Mouse (Mus musculus): ENCODE measurements at regions not wholly inside any gene's neighbourhood (a gene's known extent, or its start where the extent isn't known, plus 50 kb on each side); places are given as distances from the start of the nearest gene placed in this dataset.

- DNase-seq (ENCODE audit: low spot score) (no peak), ATAC-seq (replicated peaks; ENCODE audit: insufficient number of reproducible peaks, low FRiP score, low TSS enrichment, low read depth) (no peak)
- H3K9ac ChIP-seq (replicated peaks; ENCODE audit: low read length), result no peak overlapping the region
Observed at GRCm38 (mm10) chr10:70806786-70807385, 151.1 kb upstream of the Phyhipl start.

GRCm38 (mm10) chr10:70800736-70801306 lies 145.1 kb upstream of the Phyhipl start:
- Histone ChIP-seq H3K4me2 (ENCODE audit: low read depth, low read length) (no peak overlapping the region), H3K4me1 (ENCODE audit: control insufficient read depth, insufficient read depth, low read length) (no peaks in the 10 kb centered on the region), H3K27ac (replicated peaks; ENCODE audit: low read depth, low read length) (no peak overlapping the region), H3K9ac (replicated peaks; ENCODE audit: low read length) (no peak overlapping the region), H3K9me3 (replicated peaks; ENCODE audit: control insufficient read depth, low read length) (no peaks in the 10 kb centered on the region), H3K4me3 (ENCODE audit: low read depth, low read length) (no peak overlapping the region), H3K36me3 (replicated peaks; ENCODE audit: control insufficient read depth, insufficient read depth, low read depth, low read length) (no peaks in the 10 kb centered on the region), H3K27me3 (ENCODE audit: control insufficient read depth, insufficient read depth, low read length) (no peaks in the 10 kb centered on the region)
- ATAC-seq (replicated peaks; ENCODE audit: insufficient number of reproducible peaks, low FRiP score, low TSS enrichment, low read depth), result no peak
- 68% methylated on average over 11 of the region's 11 CpGs for WGBS
- no peak for DNase-seq (ENCODE audit: low spot score)

More at GRCm38 (mm10) chr10:70806786-70807385, 151.1 kb upstream of the Phyhipl start:
- Histone ChIP-seq H3K9me3 (replicated peaks; ENCODE audit: control insufficient read depth, low read length) (no peaks in the 10 kb centered on the region), H3K36me3 (replicated peaks; ENCODE audit: control insufficient read depth, insufficient read depth, low read depth, low read length) (no peaks in the 10 kb centered on the region), H3K4me2 (ENCODE audit: low read depth, low read length) (no peak overlapping the region), H3K27ac (replicated peaks; ENCODE audit: low read depth, low read length) (no peak overlapping the region), H3K4me1 (ENCODE audit: control insufficient read depth, insufficient read depth, low read length) (no peaks in the 10 kb centered on the region), H3K27me3 (ENCODE audit: control insufficient read depth, insufficient read depth, low read length) (no peaks in the 10 kb centered on the region), H3K4me3 (ENCODE audit: low read depth, low read length) (no peak overlapping the region)
- WGBS, result 41% methylated on average over 9 of the region's 9 CpGs

DNA sequence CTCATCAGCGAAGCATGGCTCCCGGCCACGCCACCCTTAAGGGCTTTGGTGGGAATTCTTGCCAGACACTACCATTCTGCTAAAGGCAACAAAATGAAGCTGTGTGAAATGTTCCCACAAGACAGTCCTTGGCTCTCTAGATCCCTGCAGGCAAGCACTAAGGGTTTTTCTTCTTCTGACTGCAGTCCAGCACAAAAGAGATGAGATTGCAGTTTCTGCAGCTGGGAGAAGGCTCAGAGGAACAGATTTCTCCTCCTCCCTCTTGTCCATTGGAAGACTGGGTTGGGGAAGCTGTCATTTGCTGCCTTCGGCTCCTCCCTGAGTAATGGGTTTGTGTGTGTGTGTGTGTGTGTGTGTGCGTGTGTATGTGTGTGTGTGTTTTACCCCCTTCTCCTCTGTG lies 144.1 kb upstream of the Phyhipl start:
- 86% methylated on average over 5 of the region's 5 CpGs for WGBS
- Histone ChIP-seq H3K9ac (replicated peaks; ENCODE audit: low read length) (no peak overlapping the region), H3K4me2 (ENCODE audit: low read depth, low read length) (no peak overlapping the region), H3K27me3 (ENCODE audit: control insufficient read depth, insufficient read depth, low read length) (no peaks in the 10 kb centered on the region), H3K9me3 (replicated peaks; ENCODE audit: control insufficient read depth, low read length) (no peaks in the 10 kb centered on the region), H3K27ac (replicated peaks; ENCODE audit: low read depth, low read length) (no peak overlapping the region), H3K36me3 (replicated peaks; ENCODE audit: control insufficient read depth, insufficient read depth, low read depth, low read length) (no peaks in the 10 kb centered on the region), H3K4me1 (ENCODE audit: control insufficient read depth, insufficient read depth, low read length) (no peaks in the 10 kb centered on the region), H3K4me3 (ENCODE audit: low read depth, low read length) (no peak overlapping the region)
- no peak for DNase-seq (ENCODE audit: low spot score)
- no peak for ATAC-seq (replicated peaks; ENCODE audit: insufficient number of reproducible peaks, low FRiP score, low TSS enrichment, low read depth)

- no peak overlapping the region for H3K9ac ChIP-seq (replicated peaks; ENCODE audit: low read length)
- no peak overlapping the region for H3K4me3 ChIP-seq (ENCODE audit: low read depth, low read length)
- 87% methylated on average over 11 of the region's 11 CpGs for WGBS
- no peak for DNase-seq (ENCODE audit: low spot score)
- no peaks in the 10 kb centered on the region for H3K4me1 ChIP-seq (ENCODE audit: control insufficient read depth, insufficient read depth, low read length)
- no peaks in the 10 kb centered on the region for H3K36me3 ChIP-seq (replicated peaks; ENCODE audit: control insufficient read depth, insufficient read depth, low read depth, low read length)
- ATAC-seq (replicated peaks; ENCODE audit: insufficient number of reproducible peaks, low FRiP score, low TSS enrichment, low read depth), result no peak
- no peaks in the 10 kb centered on the region for H3K9me3 ChIP-seq (replicated peaks; ENCODE audit: control insufficient read depth, low read length)
- H3K27ac ChIP-seq (replicated peaks; ENCODE audit: low read depth, low read length), result no peak overlapping the region
- no peaks in the 10 kb centered on the region for H3K27me3 ChIP-seq (ENCODE audit: control insufficient read depth, insufficient read depth, low read length)
- no peak overlapping the region for H3K4me2 ChIP-seq (ENCODE audit: low read depth, low read length)
Observed at GRCm38 (mm10) chr10:70799191-70799742, 143.5 kb upstream of the Phyhipl start.

DNA sequence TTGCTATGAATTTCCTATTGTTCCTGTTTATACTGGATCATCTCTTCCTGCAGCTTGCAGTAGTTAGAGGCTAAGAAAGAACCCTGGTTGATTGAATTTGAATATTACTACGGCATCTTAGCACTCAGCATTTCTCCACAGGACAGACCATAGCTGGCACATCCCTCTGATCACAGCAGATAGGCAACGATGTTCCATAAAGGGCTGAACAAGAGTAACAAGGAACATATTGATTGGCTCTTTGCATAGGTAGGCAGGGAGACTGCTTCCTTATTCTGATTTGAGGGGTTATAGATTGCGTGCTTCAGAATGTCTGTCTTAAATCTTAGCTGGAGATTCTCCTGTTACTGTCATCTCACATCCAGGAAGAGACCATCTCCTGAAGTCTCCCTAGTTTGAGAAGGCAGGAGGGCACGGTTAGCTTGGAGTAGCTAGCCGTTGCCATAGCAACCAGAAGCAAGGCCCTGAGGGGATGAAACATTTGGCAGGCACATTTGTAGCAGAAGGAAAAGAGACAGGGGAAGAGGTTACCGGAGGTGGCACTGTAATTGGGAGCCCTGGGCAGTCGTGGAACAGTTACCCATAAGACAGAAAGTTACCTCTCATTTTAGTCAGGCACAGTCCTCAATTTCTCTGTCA lies 133.2 kb upstream of the Phyhipl start:
- no peak for ATAC-seq (replicated peaks; ENCODE audit: insufficient number of reproducible peaks, low FRiP score, low TSS enrichment, low read depth)
- H3K9me3 ChIP-seq (replicated peaks; ENCODE audit: control insufficient read depth, low read length), result no peaks in the 10 kb centered on the region
- no peaks in the 10 kb centered on the region for H3K27me3 ChIP-seq (ENCODE audit: control insufficient read depth, insufficient read depth, low read length)
- H3K9ac ChIP-seq (replicated peaks; ENCODE audit: low read length), result no peak overlapping the region
- H3K4me2 ChIP-seq (ENCODE audit: low read depth, low read length), result no peak overlapping the region
- H3K36me3 ChIP-seq (replicated peaks; ENCODE audit: control insufficient read depth, insufficient read depth, low read depth, low read length), result no peaks in the 10 kb centered on the region
- no peaks in the 10 kb centered on the region for H3K4me1 ChIP-seq (ENCODE audit: control insufficient read depth, insufficient read depth, low read length)
- H3K27ac ChIP-seq (replicated peaks; ENCODE audit: low read depth, low read length), result no peak overlapping the region
- WGBS, result 37% methylated on average over 7 of the region's 7 CpGs
- DNase-seq (ENCODE audit: low spot score), result peak; percentile 63
- H3K4me3 ChIP-seq (ENCODE audit: low read depth, low read length), result no peak overlapping the region

DNA sequence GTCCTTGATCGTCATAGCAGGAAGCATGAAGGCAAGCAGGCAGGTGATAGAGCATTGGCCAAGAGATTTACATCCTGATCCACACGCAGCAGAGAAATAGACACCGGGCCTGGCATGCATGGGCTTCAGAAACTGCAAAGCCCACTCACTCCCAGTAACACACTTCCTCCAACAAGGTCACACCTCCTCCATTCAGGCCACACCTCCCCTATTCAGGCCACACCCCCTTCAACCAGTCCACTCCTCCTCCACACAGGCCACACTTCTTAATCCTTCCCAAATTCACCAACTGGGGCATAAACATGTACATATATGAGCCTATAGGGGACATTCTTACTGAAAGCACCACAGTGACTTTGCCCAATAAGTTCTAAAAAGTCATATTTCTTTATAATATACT lies 125.3 kb upstream of the Phyhipl start:
- 90% methylated on average over 3 of the region's 3 CpGs for WGBS
- no peaks in the 10 kb centered on the region for H3K27me3 ChIP-seq (ENCODE audit: control insufficient read depth, insufficient read depth, low read length)
- DNase-seq (ENCODE audit: low spot score), result no peak

GRCm38 (mm10) chr10:70778596-70778995 lies 122.8 kb upstream of the Phyhipl start:
- Histone ChIP-seq H3K27me3 (ENCODE audit: control insufficient read depth, insufficient read depth, low read length) (no peaks in the 10 kb centered on the region), H3K9me3 (replicated peaks; ENCODE audit: control insufficient read depth, low read length) (no peaks in the 10 kb centered on the region), H3K36me3 (replicated peaks; ENCODE audit: control insufficient read depth, insufficient read depth, low read depth, low read length) (no peaks in the 10 kb centered on the region), H3K9ac (replicated peaks; ENCODE audit: low read length) (no peak overlapping the region), H3K27ac (replicated peaks; ENCODE audit: low read depth, low read length) (no peak overlapping the region), H3K4me2 (ENCODE audit: low read depth, low read length) (no peak overlapping the region), H3K4me1 (ENCODE audit: control insufficient read depth, insufficient read depth, low read length) (no peaks in the 10 kb centered on the region), H3K4me3 (ENCODE audit: low read depth, low read length) (no peak overlapping the region)
- DNase-seq (ENCODE audit: low spot score) (no peak), ATAC-seq (replicated peaks; ENCODE audit: insufficient number of reproducible peaks, low FRiP score, low TSS enrichment, low read depth) (no peak)
- 94% methylated on average over 11 of the region's 11 CpGs for WGBS

More for the DNA sequence above, 125.3 kb upstream of the Phyhipl start:
- no peak overlapping the region for H3K4me2 ChIP-seq (ENCODE audit: low read depth, low read length)
- H3K9ac ChIP-seq (replicated peaks; ENCODE audit: low read length), result no peak overlapping the region
- no peak overlapping the region for H3K4me3 ChIP-seq (ENCODE audit: low read depth, low read length)
- H3K9me3 ChIP-seq (replicated peaks; ENCODE audit: control insufficient read depth, low read length), result no peaks in the 10 kb centered on the region
- no peaks in the 10 kb centered on the region for H3K36me3 ChIP-seq (replicated peaks; ENCODE audit: control insufficient read depth, insufficient read depth, low read depth, low read length)
- ATAC-seq (replicated peaks; ENCODE audit: insufficient number of reproducible peaks, low FRiP score, low TSS enrichment, low read depth), result no peak
- no peaks in the 10 kb centered on the region for H3K4me1 ChIP-seq (ENCODE audit: control insufficient read depth, insufficient read depth, low read length)
- H3K27ac ChIP-seq (replicated peaks; ENCODE audit: low read depth, low read length), result no peak overlapping the region

GRCm38 (mm10) chr10:70774571-70774970 lies 118.8 kb upstream of the Phyhipl start:
- no peak overlapping the region for H3K4me3 ChIP-seq (ENCODE audit: low read depth, low read length)
- H3K4me2 ChIP-seq (ENCODE audit: low read depth, low read length), result no peak overlapping the region
- no peak overlapping the region for H3K9ac ChIP-seq (replicated peaks; ENCODE audit: low read length)
- no peaks in the 10 kb centered on the region for H3K4me1 ChIP-seq (ENCODE audit: control insufficient read depth, insufficient read depth, low read length)
- 65% methylated on average over 2 of the region's 2 CpGs for WGBS
- no peaks in the 10 kb centered on the region for H3K36me3 ChIP-seq (replicated peaks; ENCODE audit: control insufficient read depth, insufficient read depth, low read depth, low read length)
- no peaks in the 10 kb centered on the region for H3K27me3 ChIP-seq (ENCODE audit: control insufficient read depth, insufficient read depth, low read length)
- ATAC-seq (replicated peaks; ENCODE audit: insufficient number of reproducible peaks, low FRiP score, low TSS enrichment, low read depth) (no peak), DNase-seq (ENCODE audit: low spot score) (no peak)
- no peak overlapping the region for H3K27ac ChIP-seq (replicated peaks; ENCODE audit: low read depth, low read length)
- H3K9me3 ChIP-seq (replicated peaks; ENCODE audit: control insufficient read depth, low read length), result no peaks in the 10 kb centered on the region

Data from embryonic facial prominence, embryonic 11.5 days (tissue).